Mouse (Mus musculus): ENCODE results near the gene Sprr2i. TPM values are rescaled to one million over a fixed set of nuclear protein-coding genes. Genes with fewer than 3 reads are reported as not detected.

Gene Sprr2i
- polyA plus RNA-seq (2012; rRNA removed) = not detected in 2 replicates

DNA sequence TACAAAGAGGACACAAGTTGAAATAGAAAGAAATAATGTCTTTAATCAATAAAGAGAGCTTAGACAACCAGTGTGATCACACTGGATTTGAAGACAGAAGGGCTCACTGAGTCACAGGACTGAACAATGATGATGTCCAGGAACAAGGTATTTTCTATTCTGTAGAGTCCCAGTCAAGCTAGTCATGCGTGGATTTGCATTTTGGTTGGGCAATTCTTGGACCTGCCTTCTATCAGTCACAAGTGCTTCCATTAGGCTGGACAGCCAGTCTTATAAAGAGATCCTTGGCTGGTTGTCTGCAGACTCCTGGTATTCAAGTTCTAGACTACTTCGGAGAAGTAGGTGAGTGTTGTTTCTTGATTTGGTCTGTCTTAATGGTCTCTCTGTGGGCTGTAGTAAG lies at the start of gene Sprr2i:
TSS of gene Sprr2i (plus strand) at position 301 of the 400 bp plus-strand sequence.
- Histone ChIP-seq H3K27me3 (ENCODE audit: control insufficient read depth, insufficient read depth, low read length) (no peaks in the 10 kb centered on the region), H3K4me1 (ENCODE audit: control insufficient read depth, insufficient read depth, insufficient read length) (no peaks in the 10 kb centered on the region), H3K36me3 (ENCODE audit: control insufficient read depth, insufficient read depth, low read length) (no peaks in the 10 kb centered on the region), H3K4me3 (ENCODE audit: extremely low read depth, insufficient read depth, insufficient read length) (no peak within 1 kb of the TSS), H3K27ac (ENCODE audit: insufficient read depth, low read length) (no peak within 1 kb of the TSS)
- TF ChIP-seq POLR2A (IDR thresholded peaks at IDR 0.05; ENCODE audit: low read depth, low read length) = no peak
- no peak for TF ChIP-seq CTCF (IDR thresholded peaks at IDR 0.05; ENCODE audit: extremely low read depth, insufficient read depth, insufficient read length, insufficient replicate concordance)
- WGBS = 94% methylated on average over 2 of the region's 2 CpGs
- no peak for DNase-seq (ENCODE audit: low read depth in 1 of 2, low spot score in 2 of 2)

GRCm38 (mm10) chr3:92361619-92362018 lies 46.2 kb upstream of the Sprr2i start:
- H3K4me1 ChIP-seq (ENCODE audit: control insufficient read depth, insufficient read depth, insufficient read length) = no peaks in the 10 kb centered on the region
- H3K4me3 ChIP-seq (ENCODE audit: extremely low read depth, insufficient read depth, insufficient read length) = no peak overlapping the region
- TF ChIP-seq POLR2A (IDR thresholded peaks at IDR 0.05; ENCODE audit: low read depth, low read length) (no peak), CTCF (IDR thresholded peaks at IDR 0.05; ENCODE audit: extremely low read depth, insufficient read depth, insufficient read length, insufficient replicate concordance) (no peak)
- no peak for DNase-seq (ENCODE audit: low read depth in 1 of 2, low spot score in 2 of 2)
- no peak overlapping the region for H3K27ac ChIP-seq (ENCODE audit: insufficient read depth, low read length)
- H3K27me3 ChIP-seq (ENCODE audit: control insufficient read depth, insufficient read depth, low read length) = no peaks in the 10 kb centered on the region
- no peaks in the 10 kb centered on the region for H3K36me3 ChIP-seq (ENCODE audit: control insufficient read depth, insufficient read depth, low read length)

DNA sequence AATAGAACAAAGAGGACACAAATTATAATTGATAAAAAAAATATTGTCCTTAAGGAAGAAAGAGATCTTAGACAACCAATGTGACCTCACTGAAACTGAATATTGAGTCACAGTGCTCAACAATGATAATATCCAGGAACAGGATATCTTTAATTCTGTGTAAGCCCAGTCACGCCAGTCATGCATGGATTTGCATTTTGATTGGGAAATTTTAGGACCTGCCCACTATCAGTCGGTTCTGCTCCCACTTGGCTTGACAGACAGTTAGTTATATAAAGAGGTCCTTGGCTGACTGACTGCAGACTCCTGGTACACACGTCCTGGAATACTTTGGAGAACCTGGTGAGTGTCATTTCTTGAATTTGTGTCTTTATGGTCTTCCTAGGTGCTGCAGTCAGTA lies 42.9 kb upstream of the Sprr2i start, which contains the start of gene Sprr2f:
TSS of gene Sprr2f (plus strand) at position 301 of the 400 bp plus-strand sequence.
- Histone ChIP-seq H3K27ac (ENCODE audit: insufficient read depth, low read length) (no peak within 1 kb of the TSS), H3K4me3 (ENCODE audit: extremely low read depth, insufficient read depth, insufficient read length) (no peak within 1 kb of the TSS), H3K36me3 (ENCODE audit: control insufficient read depth, insufficient read depth, low read length) (no peaks in the 10 kb centered on the region), H3K4me1 (ENCODE audit: control insufficient read depth, insufficient read depth, insufficient read length) (no peaks in the 10 kb centered on the region), H3K27me3 (ENCODE audit: control insufficient read depth, insufficient read depth, low read length) (no peaks in the 10 kb centered on the region)
- DNase-seq (ENCODE audit: low read depth in 1 of 2, low spot score in 2 of 2) = no peak
- TF ChIP-seq CTCF (IDR thresholded peaks at IDR 0.05; ENCODE audit: extremely low read depth, insufficient read depth, insufficient read length, insufficient replicate concordance) = no peak
- no peak for TF ChIP-seq POLR2A (IDR thresholded peaks at IDR 0.05; ENCODE audit: low read depth, low read length)
- WGBS = 76% methylated on average over 3 of the region's 3 CpGs

DNA sequence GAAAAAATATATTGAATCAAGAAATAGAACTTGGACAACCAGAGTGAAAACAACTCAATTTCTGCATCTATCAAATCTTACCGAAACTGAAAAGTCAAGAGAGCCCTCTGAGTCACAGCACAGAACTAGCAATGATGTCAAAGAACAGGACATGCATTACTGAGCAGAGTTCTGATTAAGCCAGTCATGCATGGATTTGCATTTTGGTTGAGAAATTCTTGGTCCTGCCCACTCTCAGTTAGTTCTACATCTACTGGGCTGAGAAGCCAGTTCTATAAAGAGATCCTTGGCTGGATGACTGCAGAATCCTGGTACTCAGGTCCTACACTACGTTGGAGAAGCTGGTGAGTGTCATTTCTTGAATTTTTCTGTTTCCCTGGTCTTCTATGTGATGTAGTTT lies 34.2 kb upstream of the Sprr2i start:
- Histone ChIP-seq H3K27me3 (ENCODE audit: control insufficient read depth, insufficient read depth, low read length) (no peaks in the 10 kb centered on the region), H3K4me3 (ENCODE audit: extremely low read depth, insufficient read depth, insufficient read length) (no peak overlapping the region), H3K4me1 (ENCODE audit: control insufficient read depth, insufficient read depth, insufficient read length) (no peaks in the 10 kb centered on the region), H3K36me3 (ENCODE audit: control insufficient read depth, insufficient read depth, low read length) (no peaks in the 10 kb centered on the region), H3K27ac (ENCODE audit: insufficient read depth, low read length) (no peak overlapping the region)
- 54% methylated on average over 2 of the region's 2 CpGs for WGBS
- TF ChIP-seq POLR2A (IDR thresholded peaks at IDR 0.05; ENCODE audit: low read depth, low read length) = no peak
- no peak for DNase-seq (ENCODE audit: low read depth in 1 of 2, low spot score in 2 of 2)

- 75% methylated on average over 1 of the region's 1 CpGs for WGBS
- no peak for DNase-seq (ENCODE audit: low read depth in 1 of 2, low spot score in 2 of 2)
- Histone ChIP-seq H3K4me3 (ENCODE audit: extremely low read depth, insufficient read depth, insufficient read length) (no peak within 1 kb of the TSS), H3K4me1 (ENCODE audit: control insufficient read depth, insufficient read depth, insufficient read length) (no peaks in the 10 kb centered on the region), H3K36me3 (ENCODE audit: control insufficient read depth, insufficient read depth, low read length) (no peaks in the 10 kb centered on the region), H3K27me3 (ENCODE audit: control insufficient read depth, insufficient read depth, low read length) (no peaks in the 10 kb centered on the region), H3K27ac (ENCODE audit: insufficient read depth, low read length) (no peak within 1 kb of the TSS)
- no peak for TF ChIP-seq CTCF (IDR thresholded peaks at IDR 0.05; ENCODE audit: extremely low read depth, insufficient read depth, insufficient read length, insufficient replicate concordance)
- no peak for TF ChIP-seq POLR2A (IDR thresholded peaks at IDR 0.05; ENCODE audit: low read depth, low read length)
Measured at GRCm38 (mm10) chr3:92385385-92385784, 22.4 kb upstream of the Sprr2i start, which contains the start of gene Sprr2h. TSS of gene Sprr2h (plus strand) at chr3:92385685.

DNA sequence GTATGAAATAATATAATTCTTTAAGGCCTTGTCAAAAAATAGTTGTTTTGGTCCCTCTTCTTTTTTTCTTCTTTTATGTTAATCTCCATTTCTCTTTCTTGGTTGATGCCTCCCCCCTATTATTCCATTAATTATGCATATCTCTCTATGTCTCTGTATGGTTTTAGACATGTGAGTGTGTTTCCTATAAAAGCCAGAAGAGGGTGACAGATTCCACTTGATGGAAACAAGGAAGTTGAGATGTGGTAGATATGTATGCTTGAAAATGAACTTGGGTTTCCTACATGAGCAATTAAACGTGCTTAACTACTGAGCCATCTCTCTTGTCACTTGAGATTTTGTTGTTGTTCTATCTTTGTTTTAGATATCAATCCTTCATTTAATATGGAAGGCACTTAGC lies 13.5 kb upstream of the Sprr2i start:
- 15% methylated on average over 1 of the region's 1 CpGs for WGBS
- DNase-seq (ENCODE audit: low read depth in 1 of 2, low spot score in 2 of 2) = no peak
- no peaks in the 10 kb centered on the region for H3K27me3 ChIP-seq (ENCODE audit: control insufficient read depth, insufficient read depth, low read length)
- no peak for TF ChIP-seq POLR2A (IDR thresholded peaks at IDR 0.05; ENCODE audit: low read depth, low read length)
- no peak for TF ChIP-seq CTCF (IDR thresholded peaks at IDR 0.05; ENCODE audit: extremely low read depth, insufficient read depth, insufficient read length, insufficient replicate concordance)
- H3K36me3 ChIP-seq (ENCODE audit: control insufficient read depth, insufficient read depth, low read length) = no peaks in the 10 kb centered on the region
- H3K4me1 ChIP-seq (ENCODE audit: control insufficient read depth, insufficient read depth, insufficient read length) = no peaks in the 10 kb centered on the region
- H3K27ac ChIP-seq (ENCODE audit: insufficient read depth, low read length) = no peak overlapping the region
- no peak overlapping the region for H3K4me3 ChIP-seq (ENCODE audit: extremely low read depth, insufficient read depth, insufficient read length)

GRCm38 (mm10) chr3:92417782-92418181 lies 10.0 kb downstream of the Sprr2i start, which contains the start of gene Sprr2j-ps:
TSS of gene Sprr2j-ps (plus strand) at chr3:92418082.
- Histone ChIP-seq H3K4me3 (ENCODE audit: extremely low read depth, insufficient read depth, insufficient read length) (no peak within 1 kb of the TSS), H3K27me3 (ENCODE audit: control insufficient read depth, insufficient read depth, low read length) (no peaks in the 10 kb centered on the region), H3K4me1 (ENCODE audit: control insufficient read depth, insufficient read depth, insufficient read length) (no peaks in the 10 kb centered on the region), H3K27ac (ENCODE audit: insufficient read depth, low read length) (no peak within 1 kb of the TSS), H3K36me3 (ENCODE audit: control insufficient read depth, insufficient read depth, low read length) (no peaks in the 10 kb centered on the region)
- DNase-seq (ENCODE audit: low read depth in 1 of 2, low spot score in 2 of 2) = no peak
- no peak for TF ChIP-seq CTCF (IDR thresholded peaks at IDR 0.05; ENCODE audit: extremely low read depth, insufficient read depth, insufficient read length, insufficient replicate concordance)
- TF ChIP-seq POLR2A (IDR thresholded peaks at IDR 0.05; ENCODE audit: low read depth, low read length) = no peak
- WGBS = 96% methylated on average over 2 of the region's 2 CpGs
